Mouse (Mus musculus) MEL (cell line): ENCODE results near the gene Eif2b3. TPM values are rescaled to one million over a fixed set of nuclear protein-coding genes. Genes with fewer than 3 reads are reported as not detected.

ENCODE experiments used
- DNase-seq: peaks from one replicate; pipeline ENCODE4 v3.0.0; 2011; ENCODE audit warnings: low read depth, low spot score
- H3K27ac ChIP-seq: 2 replicates; pipeline ENCODE4 v1.5.1; 2012; ENCODE audit warnings: low read depth, mild to moderate bottlenecking, control low read depth, low read length, moderate library complexity; ENCODE audit not compliant: control insufficient read depth
- H3K27me3 ChIP-seq, 2 experiments: fragments of 150-350 bp in 1 of 2; sonication (generic) in 1 of 2; 2 replicates each; pipeline ENCODE4 v1.6.1; 2012; ENCODE audit warnings: low read length in 2 of 2, mild to moderate bottlenecking in 2 of 2, improper control_type of control experiment in 1 of 2, moderate library complexity in 1 of 2; ENCODE audit not compliant: insufficient read depth in 2 of 2, control insufficient read depth in 1 of 2
- H3K36me3 ChIP-seq, 2 experiments: 2 replicates each; pipeline ENCODE4 v1.6.1; 2012 to 2014; ENCODE audit warnings: low read length in 2 of 2, improper control_type of control experiment in 1 of 2, inconsistent platforms in 1 of 2, mild to moderate bottlenecking in 1 of 2; ENCODE audit not compliant: insufficient read depth in 2 of 2, control insufficient read depth in 1 of 2
- H3K4me1 ChIP-seq, 2 experiments: fragments of 150-350 bp in 1 of 2; sonication (generic) in 1 of 2; 2 replicates each; pipeline ENCODE4 v1.6.1; 2012; ENCODE audit warnings: low read length in 2 of 2, improper control_type of control experiment in 1 of 2, mild to moderate bottlenecking in 1 of 2; ENCODE audit not compliant: insufficient read depth in 2 of 2, control insufficient read depth in 1 of 2
- H3K4me3 ChIP-seq, 2 experiments: fragments of 150-350 bp in 1 of 2; sonication (generic) in 1 of 2; 2 replicates each; pipeline ENCODE4 v1.5.1; 2012; ENCODE audit warnings: low read depth in 2 of 2, low read length in 2 of 2, mild to moderate bottlenecking in 2 of 2, moderate library complexity in 2 of 2, control low read depth in 1 of 2, improper control_type of control experiment in 1 of 2; ENCODE audit not compliant: control insufficient read depth in 1 of 2, insufficient read depth in 1 of 2
- H3K79me2 ChIP-seq: 2 replicates; pipeline ENCODE4 v1.6.1; 2012; ENCODE audit warnings: mild to moderate bottlenecking, low read length, moderate library complexity; ENCODE audit not compliant: control insufficient read depth, poor library complexity, insufficient read depth
- H3K9ac ChIP-seq: 2 replicates; pipeline ENCODE4 v1.6.1; 2012; ENCODE audit warnings: low read depth, mild to moderate bottlenecking, control low read depth, low read length, moderate library complexity; ENCODE audit not compliant: control insufficient read depth, poor library complexity, severe bottlenecking
- H3K9me3 ChIP-seq: fragments of 150-350 bp; sonication (generic); replicated peaks from 2 replicates; pipeline ENCODE4 v1.6.1; 2012; ENCODE audit warnings: mild to moderate bottlenecking, low read length, improper control_type of control experiment, moderate library complexity; ENCODE audit not compliant: insufficient read depth
- BHLHE40 ChIP-seq: IDR thresholded peaks from 2 replicates; pipeline ENCODE4 v1.6.1; 2012; ENCODE audit warnings: low read depth, mild to moderate bottlenecking, inconsistent platforms, low read length, improper control_type of control experiment, borderline replicate concordance
- E2F4 ChIP-seq: IDR thresholded peaks from 2 replicates; pipeline ENCODE4 v1.6.1; 2011; ENCODE audit warnings: low read depth, low read length, improper control_type of control experiment, borderline replicate concordance
- ELF1 ChIP-seq: IDR thresholded peaks from 2 replicates; pipeline ENCODE4 v1.6.1; 2014; ENCODE audit warnings: low read depth, mild to moderate bottlenecking, inconsistent platforms, low read length, improper control_type of control experiment, moderate library complexity
- EP300 ChIP-seq, 2 experiments: IDR thresholded peaks; 2 replicates each; pipeline ENCODE4 v1.6.1; 2011; ENCODE audit warnings: improper control_type of control experiment in 2 of 2, low read length in 2 of 2, low read depth in 1 of 2, mild to moderate bottlenecking in 1 of 2
- ETS1 ChIP-seq: IDR thresholded peaks from 2 replicates; pipeline ENCODE4 v1.6.1; 2012; ENCODE audit warnings: low read depth, mild to moderate bottlenecking, inconsistent platforms, low read length, improper control_type of control experiment, moderate library complexity
- GABPA ChIP-seq: IDR thresholded peaks from 2 replicates; pipeline ENCODE4 v1.6.1; 2012; ENCODE audit warnings: low read depth, mild to moderate bottlenecking, inconsistent platforms, low read length, improper control_type of control experiment, moderate library complexity
- GATA1 ChIP-seq: IDR thresholded peaks from 2 replicates; pipeline ENCODE4 v1.6.1; 2011; ENCODE audit warnings: low read depth, low read length, improper control_type of control experiment
- JUND ChIP-seq: IDR thresholded peaks from 2 replicates; pipeline ENCODE4 v1.6.1; 2011; ENCODE audit warnings: low read depth, mild to moderate bottlenecking, improper control_type of control experiment, low read length
- MAFK ChIP-seq: IDR thresholded peaks from 2 replicates; pipeline ENCODE4 v1.6.1; 2011; ENCODE audit warnings: low read depth, mild to moderate bottlenecking, low read length, improper control_type of control experiment, borderline replicate concordance
- MAX ChIP-seq: IDR thresholded peaks from 2 replicates; pipeline ENCODE4 v1.6.1; 2011; ENCODE audit warnings: low read length, improper control_type of control experiment
- MXI1 ChIP-seq: IDR thresholded peaks from 2 replicates; pipeline ENCODE4 v1.6.1; 2011; ENCODE audit warnings: mild to moderate bottlenecking, low read depth, low read length, improper control_type of control experiment
- MYB ChIP-seq: IDR thresholded peaks from 2 replicates; pipeline ENCODE4 v1.6.1; 2011; ENCODE audit warnings: mild to moderate bottlenecking, low read depth, low read length, improper control_type of control experiment
- NELFE ChIP-seq: IDR thresholded peaks from 2 replicates; pipeline ENCODE4 v1.6.1; 2011; ENCODE audit warnings: low read depth, low read length, improper control_type of control experiment
- NRF1 ChIP-seq: IDR thresholded peaks from 2 replicates; pipeline ENCODE4 v1.6.1; 2014; ENCODE audit warnings: low read depth, mild to moderate bottlenecking, inconsistent platforms, low read length, improper control_type of control experiment, moderate library complexity; ENCODE audit not compliant: poor library complexity, insufficient read depth, severe bottlenecking
- POLR2AphosphoS2 ChIP-seq: IDR thresholded peaks from 2 replicates; pipeline ENCODE4 v1.6.1; 2011; ENCODE audit warnings: low read length, improper control_type of control experiment
- SIN3A ChIP-seq: IDR thresholded peaks from 2 replicates; pipeline ENCODE4 v1.6.1; 2012; ENCODE audit warnings: low read length, improper control_type of control experiment, inconsistent platforms
- TAL1 ChIP-seq: IDR thresholded peaks from 2 replicates; pipeline ENCODE4 v1.6.1; 2012; ENCODE audit warnings: mild to moderate bottlenecking, inconsistent platforms, low read length, moderate library complexity, mixed read lengths
- TCF12 ChIP-seq: IDR thresholded peaks from 2 replicates; pipeline ENCODE4 v1.6.1; 2014; ENCODE audit warnings: low read depth, mild to moderate bottlenecking, inconsistent platforms, low read length, improper control_type of control experiment, moderate library complexity
- UBTF ChIP-seq: IDR thresholded peaks from 2 replicates; pipeline ENCODE4 v1.6.1; 2012; ENCODE audit warnings: low read depth, mild to moderate bottlenecking, inconsistent platforms, low read length, improper control_type of control experiment, moderate library complexity, borderline replicate concordance; ENCODE audit not compliant: insufficient read depth
- USF2 ChIP-seq, 2 experiments: IDR thresholded peaks; 2 replicates each; pipeline ENCODE4 v1.6.1; 2011 to 2012; ENCODE audit warnings: improper control_type of control experiment in 2 of 2, low read length in 2 of 2, borderline replicate concordance in 1 of 2, inconsistent platforms in 1 of 2, low read depth in 1 of 2, mild to moderate bottlenecking in 1 of 2; ENCODE audit not compliant: insufficient read depth in 1 of 2
- ZC3H11A ChIP-seq: IDR thresholded peaks from 2 replicates; pipeline ENCODE4 v1.6.1; 2012; ENCODE audit warnings: low read depth, mild to moderate bottlenecking, inconsistent platforms, low read length, improper control_type of control experiment
- polyA plus RNA-seq, 2 experiments: library from polyadenylated mRNA; stranded (reverse) in 1 of 2; unstranded in 1 of 2; fragments of >175 nt in 1 of 2; fragments of >200 nt in 1 of 2; gene quantifications; 2 replicates each; pipeline versions ENCODE4 v1.2.1 to v1.2.4; 2012; ENCODE audit warnings: low replicate concordance in 2 of 2, low read depth in 1 of 2; ENCODE audit not compliant: insufficient read length in 2 of 2, insufficient read depth in 1 of 2, missing spikeins in 1 of 2
- total RNA-seq: library from RNA; depleted of rRNA; stranded (reverse); fragments of 300-350 nt; gene quantifications from 2 replicates; pipeline ENCODE4 v1.2.3, GENCODE M21; 2012

Gene Eif2b3
- total and polyA plus RNA-seq, 3 experiments: 77.5 to 79.3 TPM; not detected in 1

- Histone ChIP-seq H3K79me2 (no peaks in the 10 kb centered on the region), H3K4me3 (no peak overlapping the region), H3K27ac (no peak overlapping the region), H3K4me1 (peaks cover 0 to 6% of the 10 kb centered on the region in 2 experiments; a peak in 2 of 4 replicates), H3K27me3 (no peaks in the 10 kb centered on the region), H3K9me3 (no peaks in the 10 kb centered on the region), H3K9ac (no peak overlapping the region), H3K36me3 (peaks cover 10 to 12% of the 10 kb centered on the region in 2 experiments)
- no peak for DNase-seq
- TF ChIP-seq NELFE (no peak), E2F4 (no peak), TAL1 (no peak), USF2 (IDR thresholded peaks at IDR 0.05; ENCODE audit: borderline replicate concordance in 1 of 2, insufficient read depth in 1 of 2, low read depth in 1 of 2, low read length in 2 of 2) (no peak)
Observed at GRCm38 (mm10) chr4:117056514-117056913, 37.3 kb downstream of the Eif2b3 start.

- Histone ChIP-seq H3K36me3 (peaks cover 10 to 11% of the 10 kb centered on the region in 2 experiments), H3K79me2 (no peaks in the 10 kb centered on the region), H3K4me3 (no peak overlapping the region), H3K9me3 (no peaks in the 10 kb centered on the region), H3K4me1 (peaks cover 0 to 6% of the 10 kb centered on the region in 2 experiments; a peak in 2 of 4 replicates), H3K27me3 (no peaks in the 10 kb centered on the region), H3K27ac (no peak overlapping the region), H3K9ac (no peak overlapping the region)
- no peak for TF ChIP-seq BHLHE40
- TF ChIP-seq TCF12: no peak
- TF ChIP-seq UBTF: no peak
- TF ChIP-seq EP300 (IDR thresholded peaks at IDR 0.05; ENCODE audit: low read depth in 1 of 2, low read length in 2 of 2): no peak
- TF ChIP-seq MXI1: no peak
- no peak for TF ChIP-seq TAL1
- no peak for TF ChIP-seq E2F4
- no peak for TF ChIP-seq MAFK
- no peak for TF ChIP-seq JUND
- no peak for TF ChIP-seq GABPA
- TF ChIP-seq SIN3A: no peak
- TF ChIP-seq ETS1: no peak
- TF ChIP-seq MAX: no peak
- no peak for TF ChIP-seq NELFE
- TF ChIP-seq POLR2AphosphoS2: no peak
- no peak for TF ChIP-seq ELF1
- TF ChIP-seq MYB: no peak
- no peak for TF ChIP-seq GATA1
- TF ChIP-seq ZC3H11A: no peak
- TF ChIP-seq NRF1: no peak
- peak; percentile 14 for DNase-seq
Observed at GRCm38 (mm10) chr4:117058512-117058911, 39.3 kb downstream of the Eif2b3 start.
